Mouse (Mus musculus): ENCODE measurements around the gene Hsd17b7.

Hsd17b7 gene

GRCm38 (mm10) chr1:169934005-169934725 lies 34.9 kb downstream of the Hsd17b7 start:
- DNase-seq, result peak; percentile 70 to 75

DNA sequence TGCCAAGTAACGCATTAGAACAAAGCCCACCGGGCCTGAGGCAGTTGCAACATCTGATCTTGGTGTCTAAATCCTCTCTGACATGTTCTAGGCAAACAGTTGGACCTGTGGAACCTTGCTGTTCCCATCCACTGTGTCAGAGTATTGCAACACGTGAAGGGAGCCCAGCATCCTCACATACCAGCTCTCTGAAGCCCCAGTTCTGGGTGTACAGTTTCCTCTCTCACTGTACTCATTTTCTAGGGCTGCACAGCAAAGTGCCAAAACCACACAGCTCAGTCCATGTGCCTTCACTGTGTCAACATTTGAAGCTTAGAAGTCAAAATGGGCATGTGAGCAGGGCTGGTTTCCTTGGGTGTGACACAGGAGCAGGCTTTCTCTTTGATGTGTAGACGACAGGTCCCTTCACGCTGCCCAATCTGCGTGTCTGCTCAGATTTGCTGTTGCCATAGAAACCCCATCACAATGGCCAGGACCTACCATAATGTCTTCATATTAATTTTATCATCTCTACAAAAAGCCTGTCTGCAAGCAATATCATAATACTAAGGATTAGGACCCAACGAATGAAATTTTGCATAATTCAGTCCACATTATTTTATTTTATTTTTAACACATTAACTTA lies 36.8 kb downstream of the Hsd17b7 start:
- DNase-seq, result no peak

DNA sequence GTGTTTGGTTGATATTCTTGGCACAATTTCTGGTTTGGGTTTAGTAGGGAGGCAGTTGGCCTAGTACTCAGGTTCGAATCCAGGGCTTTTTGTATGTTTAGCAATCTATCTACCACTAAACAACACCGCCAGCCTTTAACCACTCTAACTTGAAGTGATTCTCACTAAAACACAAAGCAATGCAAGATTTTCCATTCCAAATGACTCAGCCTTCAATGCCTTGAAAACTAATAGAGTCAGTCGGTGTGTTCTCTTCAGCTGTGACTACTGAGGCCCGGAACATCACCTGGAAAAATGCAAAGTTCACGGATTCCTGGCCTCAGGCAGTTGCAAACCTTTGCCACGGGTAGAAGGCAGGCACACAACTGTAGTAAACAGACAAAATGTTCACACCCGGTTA lies 37.3 kb downstream of the Hsd17b7 start:
- DNase-seq, result no peak

- DNase-seq, result peak; percentile 46 to 66
Observed at GRCm38 (mm10) chr1:169928454-169928971, 40.5 kb downstream of the Hsd17b7 start, which contains the start of gene Ccdc190. Gene Ccdc190 (plus strand): TSS chr1:169928648.

DNA sequence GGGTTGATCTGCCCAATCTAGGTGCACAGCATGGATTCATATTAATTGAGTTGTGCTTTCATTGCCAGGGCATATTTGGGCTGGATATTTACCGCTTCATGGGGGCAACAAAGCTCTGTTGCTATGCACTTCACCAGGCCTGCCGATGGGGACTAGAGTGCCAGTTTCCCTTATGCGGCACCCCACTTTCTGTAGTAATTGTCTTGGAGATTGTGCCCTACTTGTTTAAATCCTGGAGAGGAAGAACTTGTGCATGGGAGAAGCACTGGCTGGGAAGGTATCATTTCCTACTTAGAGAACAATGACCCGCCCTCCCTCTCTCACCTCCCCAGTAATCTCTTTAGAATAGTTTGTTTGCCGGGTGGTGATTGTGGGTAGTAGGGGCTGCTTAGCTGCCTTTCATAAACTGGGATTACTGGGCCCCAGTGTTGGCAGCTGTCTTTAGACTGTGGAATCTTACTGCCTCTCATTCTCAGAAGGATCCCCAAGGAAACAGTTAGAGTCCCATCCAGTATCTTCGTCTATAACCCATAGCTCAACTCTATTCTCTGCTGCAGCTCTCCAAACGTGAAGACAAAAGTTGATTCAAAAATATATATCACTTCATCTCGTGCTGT lies 41.2 kb downstream of the Hsd17b7 start:
- DNase-seq, result no peak

- DNase-seq, result no peak
Observed at GRCm38 (mm10) chr1:169924567-169924966, 44.5 kb downstream of the Hsd17b7 start.

GRCm38 (mm10) chr1:169921710-169922211 lies 47.3 kb downstream of the Hsd17b7 start:
- DNase-seq, result peak; percentile 41 to 60

DNA sequence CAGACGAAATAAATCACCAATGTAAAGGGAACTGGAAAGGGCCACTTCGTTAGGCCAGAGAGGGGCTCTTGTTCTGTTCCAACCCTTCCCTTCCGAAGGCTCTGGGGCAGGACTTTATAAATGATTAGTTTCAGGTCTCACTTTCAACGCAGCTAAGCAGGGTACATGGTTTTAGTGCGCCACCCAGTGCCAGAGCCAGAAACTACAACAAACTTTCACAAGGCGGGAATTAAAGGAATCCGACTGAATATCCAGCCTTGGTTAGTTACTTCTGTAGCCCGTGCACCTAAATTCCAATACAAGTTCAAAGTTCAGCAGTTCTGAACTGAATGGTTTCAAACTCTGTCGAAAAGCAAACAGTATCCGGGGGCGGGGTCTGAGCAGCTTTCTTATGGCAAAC lies 49.8 kb downstream of the Hsd17b7 start:
- peak; percentile 89 to 92 for DNase-seq

DNA sequence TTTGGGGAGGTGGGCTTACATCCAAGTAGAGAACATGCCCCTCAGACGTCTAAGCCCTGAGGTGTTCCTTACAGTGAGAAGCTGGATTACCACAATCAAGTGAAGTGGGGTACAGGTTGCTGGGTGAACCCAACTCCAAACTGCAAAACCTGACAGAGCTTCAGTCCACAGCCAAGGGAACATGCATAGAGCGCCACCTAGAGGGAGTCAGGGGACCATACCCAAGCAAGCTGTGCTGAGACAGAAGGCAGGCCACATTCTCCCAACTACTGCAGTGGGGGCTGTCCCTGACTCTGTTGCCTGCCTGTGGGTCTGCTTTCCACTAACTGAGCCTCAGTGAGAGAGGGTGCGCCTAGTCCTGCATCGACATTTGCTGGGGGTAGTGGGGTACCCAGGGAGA lies 51.0 kb downstream of the Hsd17b7 start:
- peak; percentile 56 to 63 for DNase-seq

DNA sequence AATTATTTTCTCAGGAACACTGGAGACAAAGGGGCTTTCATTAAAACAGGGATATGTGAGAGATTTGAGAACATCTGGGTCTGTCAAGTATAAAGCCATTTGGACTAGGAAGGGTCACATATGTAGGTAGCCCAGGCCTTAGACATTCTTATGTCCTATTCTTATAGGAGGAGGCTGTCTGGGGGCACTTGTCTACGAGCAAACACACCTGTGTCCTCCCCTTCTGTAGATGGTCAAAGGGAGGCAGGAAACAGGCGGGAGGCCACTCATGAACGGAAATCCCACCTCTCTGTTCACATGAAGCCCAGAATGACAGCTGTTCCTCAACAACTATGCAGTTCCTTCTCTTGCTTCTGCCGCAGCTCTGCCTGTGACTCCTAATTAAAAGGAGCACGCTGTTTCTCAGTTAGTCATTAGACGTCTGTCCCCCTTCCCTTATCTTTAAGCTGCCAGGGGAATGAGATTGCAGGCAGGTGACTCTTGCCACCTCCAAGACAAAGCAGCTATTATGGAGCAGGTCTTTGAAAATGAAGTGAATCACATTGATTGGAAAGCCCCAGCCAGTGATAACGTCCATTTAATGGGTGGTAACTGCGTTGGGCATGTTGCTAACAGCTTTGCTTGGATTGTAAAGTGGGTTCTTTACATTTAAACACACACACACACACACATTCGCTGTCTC lies 51.8 kb downstream of the Hsd17b7 start:
- DNase-seq, result no peak

- peak; percentile 24 to 31 for DNase-seq
Observed at GRCm38 (mm10) chr1:169916659-169917058, 52.4 kb downstream of the Hsd17b7 start.

- DNase-seq, result no peak
Observed at GRCm38 (mm10) chr1:169911526-169911925, 57.5 kb downstream of the Hsd17b7 start.

DNA sequence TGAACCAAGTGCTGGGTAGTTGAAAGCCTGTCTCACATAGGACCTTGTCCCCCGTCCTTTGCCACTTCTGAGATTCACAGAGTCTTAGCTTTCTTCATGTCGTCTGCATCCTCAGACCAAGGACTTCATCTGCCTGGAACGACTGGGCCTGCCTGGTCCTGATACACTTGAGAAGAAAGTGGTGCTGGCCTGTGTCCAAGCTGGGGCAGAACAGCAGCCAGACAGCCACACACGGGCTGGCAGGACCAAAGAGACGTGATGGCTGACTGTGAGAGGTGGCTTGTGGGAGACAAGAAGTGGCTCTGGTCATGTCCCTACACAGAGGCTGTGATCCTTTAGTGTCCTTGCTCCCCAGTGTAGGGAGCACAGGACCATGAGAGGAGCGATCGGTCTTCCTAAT lies 58.3 kb downstream of the Hsd17b7 start:
- DNase-seq, result peak; percentile 12 to 21

- no peak for DNase-seq
Observed at GRCm38 (mm10) chr1:169909659-169910058, 59.4 kb downstream of the Hsd17b7 start.

DNA sequence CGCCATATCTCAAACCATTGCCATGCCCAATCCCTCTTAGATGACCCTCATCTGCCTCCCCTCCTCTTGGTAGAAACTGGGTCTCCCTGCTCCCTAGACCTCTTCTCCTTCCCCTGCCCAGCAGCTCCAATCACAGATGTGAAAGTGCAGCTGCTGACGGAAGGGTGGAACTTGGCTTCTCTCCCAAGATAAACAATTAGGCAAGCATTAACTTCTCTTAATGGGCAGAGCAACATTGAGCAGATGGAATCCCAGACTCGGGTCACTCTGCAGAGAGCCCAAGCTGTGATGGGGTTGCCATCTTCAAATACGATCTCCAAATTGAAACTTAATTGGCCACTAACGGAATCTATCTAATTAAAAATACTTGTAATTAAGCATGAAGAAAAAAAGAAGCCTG lies 59.9 kb downstream of the Hsd17b7 start:
- DNase-seq, result peak in 1 of 2 experiments; percentile 14

GRCm38 (mm10) chr1:169900771-169901336 lies 68.2 kb downstream of the Hsd17b7 start:
- DNase-seq, result no peak
